Mouse (Mus musculus) layer of hippocampus, adult 9-10 months (tissue): ENCODE data around the gene Zmat5.
"Not testable (repeated sequence)": the region's sequence is repeated elsewhere in the genome, so short reads cannot be mapped to it uniquely, and the experiment has no call there.

Experiments used
- DNase-seq: peaks from one replicate; pipeline ENCODE4 v3.0.0; 2022; ENCODE audit warnings: low spot score

The Zmat5 gene

GRCm38 (mm10) chr11:4690353-4690752 lies 14.1 kb upstream of the Zmat5 start:
- DNase-seq, result no peak

DNA sequence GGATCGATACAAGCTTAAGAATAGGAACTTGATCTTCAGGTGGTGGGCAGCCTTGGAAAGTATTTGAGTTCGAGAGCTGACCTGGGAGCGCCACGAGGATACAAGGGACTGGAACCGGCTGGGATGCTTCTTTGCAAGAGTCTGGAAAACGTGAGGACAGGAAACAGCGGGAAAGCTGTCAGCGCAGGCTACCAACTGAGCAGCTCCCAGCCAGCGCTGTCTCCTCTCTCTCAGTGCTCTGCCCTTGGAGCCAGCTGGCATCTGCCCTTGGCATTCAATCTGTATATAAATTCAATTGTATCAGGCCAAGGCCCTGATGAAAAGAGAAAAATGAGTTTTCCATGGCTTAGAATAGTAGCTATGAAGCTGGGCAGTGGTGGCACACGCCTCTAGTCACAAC lies 13.3 kb upstream of the Zmat5 start:
- no peak for DNase-seq

- DNase-seq, result no peak
Observed at GRCm38 (mm10) chr11:4692162-4692561, 12.3 kb upstream of the Zmat5 start.

GRCm38 (mm10) chr11:4697043-4697983 lies 7.2 kb upstream of the Zmat5 start:
- DNase-seq, result peak; percentile 64

- DNase-seq, result no peak
Observed at GRCm38 (mm10) chr11:4700726-4701125, 3.8 kb upstream of the Zmat5 start.

- no peak for DNase-seq
Observed at GRCm38 (mm10) chr11:4703688-4704071, 798 bp upstream of the Zmat5 start.

GRCm38 (mm10) chr11:4705178-4705577 lies 700 bp downstream of the Zmat5 start:
- no peak for DNase-seq

GRCm38 (mm10) chr11:4710188-4710587 lies 5.7 kb downstream of the Zmat5 start:
- DNase-seq, result not testable (repeated sequence)

GRCm38 (mm10) chr11:4712822-4713221 lies 8.3 kb downstream of the Zmat5 start:
- no peak for DNase-seq

DNA sequence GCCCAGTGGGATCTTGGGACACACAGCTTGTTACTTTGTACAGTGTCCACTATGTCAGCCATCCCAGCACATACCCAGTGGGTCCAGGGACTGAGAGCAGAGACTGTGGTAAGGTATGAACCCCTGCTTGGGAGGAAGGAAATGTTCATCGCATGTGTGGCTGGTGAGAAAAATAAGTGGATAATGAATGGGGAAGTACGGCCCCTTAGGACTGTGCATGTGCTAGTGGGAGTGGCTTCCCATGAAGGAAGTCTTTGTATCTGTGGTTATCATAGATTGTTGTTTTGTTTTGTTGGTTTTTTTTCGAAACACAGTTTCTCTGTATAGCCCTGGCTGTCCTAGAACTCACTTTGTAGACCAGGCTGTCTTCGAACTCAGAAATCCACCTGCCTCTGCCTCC lies 10.2 kb downstream of the Zmat5 start:
- DNase-seq, result no peak

- DNase-seq, result no peak
Observed at GRCm38 (mm10) chr11:4715596-4715995, 11.1 kb downstream of the Zmat5 start.

GRCm38 (mm10) chr11:4716530-4717236 lies 12.2 kb downstream of the Zmat5 start:
- DNase-seq, result no peak

GRCm38 (mm10) chr11:4718548-4718947 lies 14.1 kb downstream of the Zmat5 start:
- DNase-seq, result no peak

DNA sequence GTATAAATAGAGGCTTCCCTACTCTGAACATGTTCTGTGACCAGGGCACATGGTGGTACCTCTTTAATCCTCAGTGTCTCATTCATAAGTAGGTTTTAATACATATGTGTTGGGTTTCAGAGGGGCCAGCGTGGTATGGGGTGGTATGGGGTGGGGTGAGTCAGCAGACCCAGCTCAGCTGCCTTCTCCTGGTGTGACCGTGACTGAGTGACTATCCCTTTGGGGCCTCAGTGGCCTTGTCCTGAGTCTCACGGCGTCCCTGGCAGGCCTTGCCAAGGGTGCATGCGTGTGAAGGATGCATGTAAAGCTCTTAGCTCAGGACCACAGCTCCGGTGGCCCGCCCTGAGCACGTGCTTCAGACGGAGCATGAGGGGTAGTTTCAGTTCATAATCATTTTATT lies 15.5 kb downstream of the Zmat5 start:
- no peak for DNase-seq

DNA sequence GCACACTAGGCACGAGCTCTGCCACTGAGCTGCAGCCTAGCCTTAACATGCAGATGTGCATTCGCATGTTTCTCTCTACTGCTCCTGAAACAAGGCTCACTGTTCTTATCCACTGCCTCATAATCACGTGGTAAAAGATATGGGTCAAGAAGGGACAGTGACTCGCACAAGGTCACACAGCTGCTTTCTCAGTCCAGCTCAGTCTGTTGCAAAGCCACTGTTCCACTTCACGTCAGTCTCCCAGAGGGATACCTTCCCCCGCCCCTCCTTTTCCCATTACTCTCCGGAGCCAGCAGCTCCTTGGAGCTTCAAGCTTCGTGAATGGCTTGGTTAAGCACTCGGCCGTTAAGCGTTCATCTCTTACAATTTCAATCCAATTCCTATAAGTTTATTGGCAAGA lies 15.9 kb downstream of the Zmat5 start:
- no peak for DNase-seq

- no peak for DNase-seq
Observed at GRCm38 (mm10) chr11:4720900-4721580, 16.6 kb downstream of the Zmat5 start.

GRCm38 (mm10) chr11:4721728-4722127 lies 17.2 kb downstream of the Zmat5 start:
- no peak for DNase-seq

DNA sequence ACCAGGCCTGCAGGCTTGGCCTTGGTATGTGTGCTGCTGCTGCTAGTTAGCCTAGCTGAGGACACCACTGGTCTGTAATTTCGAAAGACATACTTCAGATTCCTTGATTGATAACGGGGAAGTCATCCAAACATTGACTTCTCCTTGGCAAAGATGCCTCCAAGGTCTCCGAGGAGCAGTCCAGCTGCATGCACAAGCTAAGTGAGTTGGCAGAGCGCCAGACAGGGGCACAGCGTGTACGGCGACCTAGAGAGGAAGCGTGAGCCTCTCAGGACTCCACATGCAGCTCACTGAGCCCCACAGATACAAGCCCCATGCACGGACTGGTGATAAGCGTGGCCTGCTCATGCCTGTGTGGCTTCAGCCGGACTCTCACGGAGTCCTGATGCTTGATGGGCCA lies 25.1 kb downstream of the Zmat5 start:
- no peak for DNase-seq

GRCm38 (mm10) chr11:4730096-4730495 lies 25.6 kb downstream of the Zmat5 start:
- DNase-seq, result no peak

- DNase-seq, result no peak
Observed at GRCm38 (mm10) chr11:4730913-4731312, 26.4 kb downstream of the Zmat5 start.

GRCm38 (mm10) chr11:4731781-4732180 lies 27.3 kb downstream of the Zmat5 start:
- no peak for DNase-seq

GRCm38 (mm10) chr11:4734179-4734578 lies 29.7 kb downstream of the Zmat5 start:
- no peak for DNase-seq

DNA sequence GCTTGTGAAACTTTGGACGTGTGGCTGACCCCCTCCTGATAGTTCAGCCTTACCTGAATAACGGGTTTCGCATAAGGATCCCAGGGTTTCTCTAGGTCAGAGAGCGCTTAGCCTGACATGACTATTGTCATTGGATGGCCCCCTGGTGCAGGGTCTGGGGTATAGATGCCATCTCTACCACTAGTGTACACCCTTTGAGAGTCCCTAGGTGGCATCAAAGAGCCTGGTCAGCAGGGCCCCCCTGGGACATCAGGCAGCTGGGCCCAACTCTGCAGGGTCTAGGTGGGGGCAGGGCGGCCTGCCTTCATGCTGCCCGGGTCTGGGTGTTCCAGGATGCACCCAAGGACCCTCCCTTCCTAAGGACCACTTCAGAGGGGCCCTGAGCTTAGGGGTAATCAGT lies 31.9 kb downstream of the Zmat5 start:
- DNase-seq, result no peak
